In the genomic region with DNA sequence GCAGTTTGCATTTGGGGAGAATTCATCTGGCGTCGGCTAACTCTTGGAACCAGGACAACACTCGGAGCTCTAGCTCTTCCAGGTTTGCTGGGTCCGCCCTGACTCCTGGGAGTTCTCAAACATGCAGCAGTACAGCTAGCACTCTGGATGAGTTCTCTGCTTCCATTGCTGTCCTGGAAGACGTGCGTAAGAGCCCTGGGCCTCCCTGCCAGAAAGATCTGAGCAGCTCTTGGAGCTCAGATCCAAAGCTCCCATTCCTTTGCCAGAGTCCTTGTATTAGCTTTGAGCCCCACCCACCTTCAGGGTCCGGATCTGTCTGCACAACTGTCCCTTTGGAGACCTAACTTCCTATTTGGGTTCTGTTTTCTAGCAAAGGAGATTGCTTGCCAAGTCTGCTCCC, we compare ENCODE assay signal across 16 mouse cellular contexts. TPM values are rescaled to one million over a fixed set of nuclear protein-coding genes. Genes with fewer than 3 reads are reported as not detected.
A peak's percentile ranks its signal among the peaks of the same experiment; 100 is the strongest.
DNase-seq lines count a peak whose midpoint lies in the region; ATAC-seq lines count a peak whose summit lies in the region.
"Had no signal": no experiment of that assay in that cellular context is flagged by ENCODE, and none has a peak within 500 bp of the region (broad histone marks: within the 10 kb centered on the region; RNA-seq: fewer than 3 reads in every experiment).

No protein-coding gene starts in this region.

- peak; percentile 28; the same call in 1 of the 2 replicates for ATAC-seq in limb, embryonic 13.5 days (ENCODE audit: low FRiP score, low read depth)
- no peak for ATAC-seq in forebrain, embryonic 11.5 days (replicated peaks; ENCODE audit: low FRiP score)
- ATAC-seq: forebrain, postnatal 0 days had no signal

- H3K27ac ChIP-seq in limb, embryonic 13.5 days: no peak overlapping the region
- H3K27ac ChIP-seq in limb, embryonic 10.5 days: no peak overlapping the region
- no peak overlapping the region for H3K27ac ChIP-seq in forebrain, embryonic 11.5 days (ENCODE audit: low read depth, low read length)
- H3K27ac ChIP-seq: embryonic facial prominence, embryonic 12.5 days; hindbrain, embryonic 14.5 days; neural tube, embryonic 15.5 days had no signal

- H3K4me1 ChIP-seq in limb, embryonic 13.5 days: peaks cover 8% of the 10 kb centered on the region; the same call in 1 of the 2 replicates
- peaks cover 6% of the 10 kb centered on the region for H3K4me1 ChIP-seq in limb, embryonic 10.5 days
- H3K4me1 ChIP-seq in forebrain, embryonic 11.5 days (replicated peaks; ENCODE audit: control insufficient read depth, insufficient read depth, low read length): no peaks in the 10 kb centered on the region
- H3K4me1 ChIP-seq: embryonic facial prominence, embryonic 12.5 days; neural tube, embryonic 15.5 days had no signal

- H3K4me3 ChIP-seq in limb, embryonic 13.5 days: no peak overlapping the region
- H3K4me3 ChIP-seq in limb, embryonic 10.5 days: no peak overlapping the region
- no peak overlapping the region for H3K4me3 ChIP-seq in forebrain, embryonic 11.5 days (ENCODE audit: low read depth, low read length)
- H3K4me3 ChIP-seq: embryonic facial prominence, embryonic 12.5 days; neural tube, embryonic 15.5 days had no signal

- no peaks in the 10 kb centered on the region for H3K9me3 ChIP-seq in limb, embryonic 13.5 days
- H3K9me3 ChIP-seq in limb, embryonic 10.5 days (replicated peaks): no peaks in the 10 kb centered on the region
- H3K9me3 ChIP-seq in forebrain, embryonic 11.5 days (ENCODE audit: control insufficient read depth, low read length): no peaks in the 10 kb centered on the region
- H3K9me3 ChIP-seq: embryonic facial prominence, embryonic 12.5 days; neural tube, embryonic 15.5 days had no signal

- no peak overlapping the region for H3K9ac ChIP-seq in limb, embryonic 13.5 days
- H3K9ac ChIP-seq in forebrain, embryonic 11.5 days (ENCODE audit: low read length): no peak overlapping the region
- H3K9ac ChIP-seq: embryonic facial prominence, embryonic 12.5 days; forebrain, postnatal 0 days; hindbrain, embryonic 14.5 days; neural tube, embryonic 15.5 days had no signal

- no peaks in the 10 kb centered on the region for H3K36me3 ChIP-seq in limb, embryonic 13.5 days
- no peaks in the 10 kb centered on the region for H3K36me3 ChIP-seq in limb, embryonic 10.5 days
- H3K36me3 ChIP-seq in forebrain, embryonic 11.5 days (ENCODE audit: control insufficient read depth, insufficient read depth, low read length): no peaks in the 10 kb centered on the region
- H3K36me3 ChIP-seq: embryonic facial prominence, embryonic 12.5 days; neural tube, embryonic 15.5 days had no signal

- 74% methylated on average over 7 of the region's 7 CpGs for WGBS in limb, embryonic 13.5 days
- 88% methylated on average over 7 of the region's 7 CpGs for WGBS in limb, embryonic 10.5 days
- 91% methylated on average over 7 of the region's 7 CpGs for WGBS in forebrain, embryonic 11.5 days

- H3K4me2 ChIP-seq in limb, embryonic 13.5 days (replicated peaks): no peak overlapping the region
- no peak overlapping the region for H3K4me2 ChIP-seq in forebrain, embryonic 11.5 days (ENCODE audit: low read depth, low read length, severe bottlenecking)
- H3K4me2 ChIP-seq: embryonic facial prominence, embryonic 12.5 days; hindbrain, embryonic 14.5 days; neural tube, embryonic 15.5 days had no signal

- no peak for DNase-seq in limb, embryonic 10.5 days (ENCODE audit: low spot score)
- DNase-seq in gastrocnemius, postnatal 14 days: peak; percentile 78
- DNase-seq in heart, postnatal 25 days (ENCODE audit: low spot score): peak; percentile 69
- peak; percentile 58 for DNase-seq in testis, postnatal 10 days (ENCODE audit: low spot score)
- DNase-seq in forebrain, embryonic 11.5 days (ENCODE audit: low spot score): no peak
- no peak for DNase-seq in layer of hippocampus, adult 8-10 months (ENCODE audit: low spot score in 2 of 2)
- DNase-seq: cerebellum, postnatal 10 days; forebrain, postnatal 0 days; left cerebral cortex, postnatal 4 days; lung, adult 2 months; thymus, postnatal 14 days had no signal

- H3K27me3 ChIP-seq in limb, embryonic 13.5 days: no peaks in the 10 kb centered on the region
- no peaks in the 10 kb centered on the region for H3K27me3 ChIP-seq in limb, embryonic 10.5 days (ENCODE audit: low read depth, poor library complexity, severe bottlenecking)
- no peaks in the 10 kb centered on the region for H3K27me3 ChIP-seq in forebrain, embryonic 11.5 days (ENCODE audit: control insufficient read depth, insufficient read depth, low read length)
- H3K27me3 ChIP-seq: embryonic facial prominence, embryonic 12.5 days; neural tube, embryonic 15.5 days had no signal

- intact Hi-C loops in gastrocnemius, postnatal 14 days (cut with DNase I; ENCODE audit: low total_unique reads): no loop called here
- intact Hi-C loops in heart, postnatal 25 days (cut with DNase I): no loop called here

RNA-seq across cellular contexts. Expression of gene Spink2, which starts 29.8 kb away (rescaled TPM):
- 1.4 and 1.9 TPM in 2 replicates for polyA plus RNA-seq in limb, embryonic 13.5 days (2015; fragmentation: Nextera tagmentation; extraction: Ambion mirVana)
- 0.89 and 1.4 TPM in 2 replicates for polyA plus RNA-seq in limb, embryonic 10.5 days (2016; fragmentation: Nextera tagmentation; extraction: Ambion mirVana)
- under 1 TPM in 1 of 2 experiments, not detected in 1; 0.72 TPM for total RNA-seq in gastrocnemius, postnatal 14 days (2021)
- total RNA-seq in heart, postnatal 25 days (2021): under 1 TPM in 1 of 2 experiments, not detected in 1; 0.45 TPM
- 0.63 and 1.2 TPM in 2 replicates for polyA plus RNA-seq in forebrain, embryonic 11.5 days (2014; fragmentation: Nextera tagmentation; extraction: Ambion mirVana)
- not detected for total RNA-seq in layer of hippocampus, adult 8-10 months (2022)
- total RNA-seq: forebrain, postnatal 0 days; layer of hippocampus, postnatal 14 days; left cerebral cortex, postnatal 4 days had no signal

Comparison
In these comparisons a context has a peak if more than half of its experiments do, and no peak if none do; other contexts are left out.
1. DNase-seq: peak in gastrocnemius, postnatal 14 days (single experiment), heart, postnatal 25 days (single experiment) and testis, postnatal 10 days (single experiment); none in limb, embryonic 10.5 days (single experiment), forebrain, embryonic 11.5 days (single experiment) and layer of hippocampus, adult 8-10 months (0 of 2).